Mouse (Mus musculus): ENCODE data around the gene Olfr1260. TPM values are rescaled to one million over a fixed set of nuclear protein-coding genes. Genes with fewer than 3 reads are reported as not detected.

Olfr1260 gene
- not detected in 2 replicates for polyA plus RNA-seq (2012; rRNA removed)

DNA sequence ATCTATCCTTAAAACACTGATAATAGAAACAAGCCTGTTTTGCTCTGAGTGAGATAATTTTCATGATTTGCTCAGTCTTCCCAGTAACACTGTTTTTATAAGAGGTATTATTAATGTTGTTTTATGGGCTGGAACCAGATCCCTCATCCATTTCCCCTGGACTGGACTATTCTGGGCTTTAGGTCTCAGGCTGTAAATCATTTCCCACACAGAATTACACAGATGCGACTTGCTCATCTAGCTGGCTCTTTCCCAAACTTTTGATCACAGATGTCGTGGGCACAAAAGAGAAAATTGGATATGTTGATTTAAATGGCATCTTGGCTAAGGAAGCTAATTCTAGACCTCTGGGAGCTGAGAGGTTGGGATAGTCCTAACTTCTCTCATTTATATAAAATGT lies at the start of gene Olfr1260:
Gene Olfr1260 (plus strand): TSS at position 157 of the 400 bp plus-strand sequence.

DNA sequence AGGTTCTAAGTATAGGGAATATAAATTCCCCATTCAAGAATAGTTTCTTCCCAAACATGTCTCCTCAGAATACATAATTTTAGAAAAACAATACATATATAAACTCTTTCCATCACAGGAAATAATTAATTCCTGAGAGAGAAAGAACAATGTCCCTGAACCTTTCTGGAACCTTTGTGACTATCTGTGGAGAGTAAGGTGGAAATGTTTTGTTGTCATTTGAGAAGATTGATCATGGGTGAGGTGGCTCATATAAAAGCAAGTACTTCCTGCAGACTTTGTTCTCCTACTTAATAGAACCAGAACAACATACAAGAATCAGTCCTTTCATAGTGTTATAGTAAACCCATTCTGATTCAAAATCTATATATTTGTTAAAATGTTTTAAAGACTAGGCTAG lies 47.1 kb upstream of the Olfr1260 start, which contains the start of gene Olfr1258:
Gene Olfr1258 (plus strand): TSS at position 301 of the 400 bp plus-strand sequence.

DNA sequence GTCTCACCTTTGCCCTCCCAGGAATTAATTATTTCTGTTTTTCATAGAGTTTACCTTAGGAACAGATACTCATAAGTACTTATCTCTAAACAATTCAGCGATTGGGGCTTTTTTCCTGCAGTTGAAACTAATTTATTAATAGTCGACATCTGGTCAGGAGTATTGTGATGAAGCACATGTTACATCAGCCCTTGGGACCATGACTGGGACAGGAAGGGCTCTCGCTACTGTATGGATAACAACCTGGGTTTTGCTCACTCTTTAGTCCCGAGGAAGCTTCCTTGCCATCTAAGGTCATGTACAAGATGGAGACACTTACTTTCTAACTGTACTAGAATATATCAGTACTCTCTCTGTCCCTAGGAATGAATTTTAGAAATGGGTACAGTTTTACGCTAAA lies 25.6 kb upstream of the Olfr1260 start, which contains the start of gene Olfr1259:
Gene Olfr1259 (minus strand): TSS at position 101 of the 400 bp plus-strand sequence.

DNA sequence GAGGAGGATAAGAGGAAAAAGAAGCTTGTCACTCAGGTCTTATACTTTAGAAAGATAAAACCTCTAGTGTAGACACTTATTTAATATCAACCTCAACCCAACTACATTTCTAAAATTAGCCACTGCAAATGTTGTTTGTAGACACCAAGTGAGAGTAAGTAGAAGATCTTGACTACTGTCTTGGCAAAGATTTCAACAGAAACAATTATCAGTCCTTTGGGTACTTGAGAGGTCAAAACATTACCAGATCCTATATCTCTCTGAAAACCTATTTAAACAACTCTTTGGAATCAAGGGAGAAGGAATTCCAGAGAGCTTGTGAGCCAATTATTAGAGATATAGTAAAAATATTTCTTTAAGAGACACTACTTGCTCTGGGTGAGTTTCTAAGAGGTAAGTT lies 16.8 kb downstream of the Olfr1260 start, which contains the start of gene Olfr1261:
Gene Olfr1261 (plus strand): TSS at position 301 of the 400 bp plus-strand sequence.

DNA sequence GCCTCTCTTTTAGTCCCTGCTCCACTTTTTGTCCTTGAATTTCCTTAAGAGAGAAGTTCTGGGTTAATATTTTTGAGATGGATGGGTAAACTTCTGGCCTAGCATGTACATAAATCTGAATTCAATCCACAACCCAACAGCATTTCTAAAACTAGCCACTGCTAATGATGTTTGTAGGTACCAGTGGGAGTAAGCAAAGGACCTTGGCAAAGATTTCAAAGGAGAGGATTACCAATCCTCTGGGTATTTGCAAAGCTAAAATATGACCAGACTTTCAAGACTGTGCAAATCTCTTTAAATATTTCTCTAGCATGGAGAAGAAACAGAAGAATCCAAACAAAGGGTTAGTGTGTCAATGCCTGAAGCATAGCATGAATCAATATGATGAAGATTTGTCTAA lies 25.7 kb downstream of the Olfr1260 start, which contains the start of gene Olfr1262:
Gene Olfr1262 (plus strand): TSS at position 301 of the 400 bp plus-strand sequence.

DNA sequence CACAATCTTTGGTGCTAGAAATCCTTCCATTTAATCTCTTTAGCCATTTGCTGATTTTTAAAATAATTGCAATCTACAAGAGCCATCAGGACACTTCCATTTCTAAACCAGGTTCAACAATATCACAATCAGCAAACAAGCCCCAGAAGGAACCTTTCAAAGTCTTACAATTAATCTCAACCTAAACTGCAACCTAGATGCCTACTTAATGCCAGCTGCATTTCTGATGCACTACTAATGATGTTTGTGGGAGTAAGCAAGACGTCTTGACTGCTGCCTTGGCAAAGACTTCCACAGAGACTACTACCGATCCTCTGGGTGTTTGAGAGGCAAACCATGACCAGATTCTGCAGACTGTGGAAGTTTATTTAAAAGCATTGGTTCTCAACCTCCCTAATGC lies 37.7 kb downstream of the Olfr1260 start, which contains the start of gene Olfr1263:
Gene Olfr1263 (plus strand): TSS at position 301 of the 400 bp plus-strand sequence.

DNA sequence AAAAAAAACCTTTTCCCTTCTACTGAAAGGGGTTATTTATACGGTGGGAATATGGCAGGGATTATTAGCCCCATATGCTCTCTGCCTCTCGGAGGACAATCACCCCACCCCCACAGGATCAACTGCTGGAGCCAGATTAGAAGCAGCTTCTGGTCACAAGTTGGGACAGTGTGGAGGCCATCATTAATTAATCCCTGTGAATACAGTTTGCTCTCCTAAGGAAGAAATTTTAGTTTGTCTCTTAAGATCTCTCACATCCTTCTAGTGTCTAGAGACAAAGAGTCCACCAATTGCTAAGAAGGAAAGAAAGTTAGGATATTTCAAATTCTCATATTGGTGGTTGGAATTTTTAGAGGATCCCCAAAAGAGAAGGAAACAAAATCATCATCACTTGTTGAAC lies 51.3 kb downstream of the Olfr1260 start, which contains the start of gene Olfr1264:
Gene Olfr1264 (minus strand): TSS at position 101 of the 400 bp plus-strand sequence.

Other genes with a start within 250 kb of the Olfr1260 start
- gene Olfr1252, start 249.3 kb upstream of the Olfr1260 start, polyA plus RNA-seq (2012; rRNA removed), result not detected in 2 replicates
- gene Olfr1253, start 217.2 kb upstream of the Olfr1260 start, polyA plus RNA-seq (2012; rRNA removed), result not detected in 2 replicates
- not detected in 2 replicates for gene Olfr1254, start 180.7 kb upstream of the Olfr1260 start, polyA plus RNA-seq (2012; rRNA removed)
- gene Olfr1255, start 162.3 kb upstream of the Olfr1260 start, polyA plus RNA-seq (2012; rRNA removed), result not detected in 2 replicates
- not detected in 2 replicates for gene Olfr1256, start 132.8 kb upstream of the Olfr1260 start, polyA plus RNA-seq (2012; rRNA removed)
- not detected in 2 replicates for gene Olfr48, start 126.1 kb upstream of the Olfr1260 start, polyA plus RNA-seq (2012; rRNA removed)
- not detected in 2 replicates for gene Olfr1257, start 95.9 kb upstream of the Olfr1260 start, polyA plus RNA-seq (2012; rRNA removed)
- not detected in 2 replicates for gene Olfr1258, start 47.0 kb upstream of the Olfr1260 start, polyA plus RNA-seq (2012; rRNA removed)
- not detected in 2 replicates for gene Olfr1259, start 25.7 kb upstream of the Olfr1260 start, polyA plus RNA-seq (2012; rRNA removed)
- gene Olfr1261, start 16.9 kb downstream of the Olfr1260 start, polyA plus RNA-seq (2012; rRNA removed), result not detected in 2 replicates
- gene Olfr1262, start 25.8 kb downstream of the Olfr1260 start, polyA plus RNA-seq (2012; rRNA removed), result not detected in 2 replicates
- not detected in 2 replicates for gene Olfr1263, start 37.8 kb downstream of the Olfr1260 start, polyA plus RNA-seq (2012; rRNA removed)
- gene Olfr1264, start 51.2 kb downstream of the Olfr1260 start, polyA plus RNA-seq (2012; rRNA removed), result not detected in 2 replicates
- not detected in 2 replicates for gene Olfr1265, start 61.0 kb downstream of the Olfr1260 start, polyA plus RNA-seq (2012; rRNA removed)
- not detected in 2 replicates for gene Olfr140, start 89.3 kb downstream of the Olfr1260 start, polyA plus RNA-seq (2012; rRNA removed)
- gene Olfr1269, start 147.1 kb downstream of the Olfr1260 start, polyA plus RNA-seq (2012; rRNA removed), result not detected in 2 replicates
- gene Olfr32, start 168.0 kb downstream of the Olfr1260 start, polyA plus RNA-seq (2012; rRNA removed), result 0.05 TPM in 1 of 2 replicates, not detected in the other
- gene Olfr1270, start 178.8 kb downstream of the Olfr1260 start, polyA plus RNA-seq (2012; rRNA removed), result not detected in 2 replicates

Measured in central nervous system, embryonic 11.5 days (tissue).